Mouse (Mus musculus) right cerebral cortex, postnatal 14 days (tissue): Measurements from ENCODE around the gene Ces1h.
"Not testable (repeated sequence)": the region's sequence is repeated elsewhere in the genome, so short reads cannot be mapped to it uniquely, and the experiment has no call there.

Source experiments
- DNase-seq: peaks from one replicate; pipeline ENCODE4 v3.0.0; 2022

Gene Ces1h

GRCm38 (mm10) chr8:93379625-93380024 lies at the start of gene Ces1h:
TSS of gene Ces1h (minus strand) at chr8:93379725.
- no peak for DNase-seq

- DNase-seq, result no peak
Observed at GRCm38 (mm10) chr8:93427195-93427594, 47.7 kb upstream of the Ces1h start.

- DNase-seq, result no peak
Observed at GRCm38 (mm10) chr8:93415387-93415786, 35.9 kb upstream of the Ces1h start.

GRCm38 (mm10) chr8:93408830-93409229 lies 29.3 kb upstream of the Ces1h start:
- no peak for DNase-seq

- DNase-seq, result no peak
Observed at GRCm38 (mm10) chr8:93399698-93400097, 20.2 kb upstream of the Ces1h start.

GRCm38 (mm10) chr8:93398044-93398443 lies 18.5 kb upstream of the Ces1h start:
- DNase-seq, result peak; percentile 18

- DNase-seq, result not testable (repeated sequence)
Observed at GRCm38 (mm10) chr8:93394079-93394619, 14.6 kb upstream of the Ces1h start.

GRCm38 (mm10) chr8:93369481-93369880 lies 10.0 kb downstream of the Ces1h start:
- no peak for DNase-seq

- no peak for DNase-seq
Observed at GRCm38 (mm10) chr8:93360113-93360512, 19.4 kb downstream of the Ces1h start.

- no peak for DNase-seq
Observed at GRCm38 (mm10) chr8:93339531-93339930, 40.0 kb downstream of the Ces1h start.

GRCm38 (mm10) chr8:93337207-93337606 lies 42.3 kb downstream of the Ces1h start, which contains the start of gene Ces1g:
TSS of gene Ces1g (minus strand) at chr8:93337308.
- DNase-seq, result no peak

GRCm38 (mm10) chr8:93332703-93333102 lies 46.8 kb downstream of the Ces1h start:
- no peak for DNase-seq

GRCm38 (mm10) chr8:93331151-93331550 lies 48.4 kb downstream of the Ces1h start:
- DNase-seq, result no peak

GRCm38 (mm10) chr8:93325123-93325522 lies 54.4 kb downstream of the Ces1h start:
- no peak for DNase-seq

GRCm38 (mm10) chr8:93317031-93317430 lies 62.5 kb downstream of the Ces1h start:
- DNase-seq, result no peak

GRCm38 (mm10) chr8:93315557-93315956 lies 64.0 kb downstream of the Ces1h start:
- DNase-seq, result no peak
